Mouse (Mus musculus) limb, embryonic 15.5 days (tissue): ENCODE data around the gene Iffo2. TPM values are rescaled to one million over a fixed set of nuclear protein-coding genes. Genes with fewer than 3 reads are reported as not detected.

Source experiments
- ATAC-seq: fragments of 200-750 bp; cut with Nextera tagmentation; 2 replicates; pipeline ENCODE4 v1.8.0; 2017; ENCODE audit warnings: low read depth, moderate TSS enrichment; ENCODE audit not compliant: insufficient number of reproducible peaks, low FRiP score, low TSS enrichment
- H3K27ac ChIP-seq: fragments of 300-500 bp; sonication (generic); 2 replicates; pipeline ENCODE4 v1.5.1; 2015; ENCODE audit warnings: moderate library complexity, mild to moderate bottlenecking, inconsistent platforms
- H3K27me3 ChIP-seq: fragments of 300-500 bp; sonication (generic); 2 replicates; pipeline ENCODE4 v1.6.1; 2015; ENCODE audit warnings: inconsistent platforms
- H3K36me3 ChIP-seq: fragments of 300-500 bp; sonication (generic); 2 replicates; pipeline ENCODE4 v1.6.1; 2015; ENCODE audit warnings: inconsistent platforms
- H3K4me1 ChIP-seq: fragments of 300-500 bp; sonication (generic); 2 replicates; pipeline ENCODE4 v1.6.1; 2015; ENCODE audit warnings: inconsistent platforms
- H3K4me2 ChIP-seq: fragments of 300-500 bp; sonication (generic); 2 replicates; pipeline ENCODE4 v1.6.1; 2015; ENCODE audit warnings: mild to moderate bottlenecking, inconsistent platforms
- H3K4me3 ChIP-seq: fragments of 300-500 bp; sonication (generic); 2 replicates; pipeline ENCODE4 v1.5.1; 2015; ENCODE audit warnings: mild to moderate bottlenecking, inconsistent platforms
- H3K9ac ChIP-seq: fragments of 300-500 bp; sonication (generic); 2 replicates; pipeline ENCODE4 v1.6.1; 2015; ENCODE audit warnings: inconsistent platforms
- H3K9me3 ChIP-seq: fragments of 300-500 bp; sonication (generic); 2 replicates; pipeline ENCODE4 v1.6.1; 2016; ENCODE audit warnings: inconsistent platforms
- WGBS: fragments of 180-500 bp; shearing (Covaris S2); methylation state at CpG from one replicate; pipeline ENCODE4 v1.1.7; 2015; 5-methylcytosine and 5-hydroxymethylcytosine counted together
- polyA plus RNA-seq: library from polyadenylated mRNA; unstranded; fragments of >200 nt; fragmentation: Nextera tagmentation; extraction: Ambion mirVana; gene quantifications from 2 replicates; pipeline ENCODE4 v1.2.1, GENCODE M21; 2015

Gene Iffo2
- polyA plus RNA-seq, 1 experiment from 2014 or later: 3.6 TPM

DNA sequence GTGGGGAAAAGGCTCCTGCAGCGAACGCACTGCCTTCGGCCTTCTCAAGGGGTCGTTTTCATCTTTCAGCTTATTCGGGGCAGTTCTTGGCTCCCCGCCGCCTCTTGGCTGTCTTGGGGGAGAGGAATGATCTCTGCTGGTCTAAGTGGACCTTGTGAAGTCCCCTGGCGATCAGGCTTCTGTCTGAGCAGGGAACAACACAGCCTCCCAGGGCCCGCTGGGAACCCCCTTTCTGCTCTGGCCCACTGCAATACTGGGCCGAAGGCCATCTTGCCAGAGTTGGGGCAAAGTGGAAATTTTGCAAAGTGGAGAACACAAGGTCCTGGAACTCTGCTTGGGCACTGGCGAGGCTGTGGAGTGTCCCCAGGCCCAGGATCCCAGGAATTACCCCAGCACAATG is 54.4 kb downstream of the Iffo2 start:
- no peak for ATAC-seq
- no peak overlapping the region for H3K9ac ChIP-seq

DNA sequence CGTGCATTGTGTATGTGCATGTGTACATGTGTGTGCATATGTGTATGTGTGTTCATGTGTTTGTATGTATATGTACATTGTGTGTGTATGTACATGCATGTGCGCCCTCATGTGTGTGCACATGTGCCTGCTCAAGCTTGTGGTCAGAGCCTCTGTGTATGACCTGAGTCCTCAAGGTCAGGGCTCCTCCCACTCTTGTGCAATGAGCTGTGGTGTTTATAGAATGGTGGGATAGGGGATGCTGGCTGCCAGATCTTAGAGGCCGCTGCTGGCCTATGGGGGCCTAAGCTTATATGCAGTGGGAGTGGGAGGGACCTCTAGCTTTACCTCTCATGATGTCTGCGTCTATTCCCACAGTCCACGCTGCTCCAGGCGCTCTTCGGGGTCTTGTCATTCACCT is 55.4 kb downstream of the Iffo2 start:
- Histone ChIP-seq H3K27me3 (no peaks in the 10 kb centered on the region), H3K9me3 (no peaks in the 10 kb centered on the region), H3K4me1 (peaks cover 77% of the 10 kb centered on the region), H3K4me2 (no peak overlapping the region), H3K27ac (no peak overlapping the region), H3K4me3 (no peak overlapping the region), H3K36me3 (no peaks in the 10 kb centered on the region), H3K9ac (no peak overlapping the region)
- ATAC-seq: no peak
- WGBS: 89% methylated on average over 7 of the region's 7 CpGs

More for the DNA sequence above, 54.4 kb downstream of the Iffo2 start:
- Histone ChIP-seq H3K9me3 (no peaks in the 10 kb centered on the region), H3K36me3 (no peaks in the 10 kb centered on the region), H3K4me3 (no peak overlapping the region), H3K27me3 (no peaks in the 10 kb centered on the region), H3K4me2 (no peak overlapping the region), H3K4me1 (peaks cover 77% of the 10 kb centered on the region), H3K27ac (no peak overlapping the region)
- 81% methylated on average over 11 of the region's 11 CpGs for WGBS

DNA sequence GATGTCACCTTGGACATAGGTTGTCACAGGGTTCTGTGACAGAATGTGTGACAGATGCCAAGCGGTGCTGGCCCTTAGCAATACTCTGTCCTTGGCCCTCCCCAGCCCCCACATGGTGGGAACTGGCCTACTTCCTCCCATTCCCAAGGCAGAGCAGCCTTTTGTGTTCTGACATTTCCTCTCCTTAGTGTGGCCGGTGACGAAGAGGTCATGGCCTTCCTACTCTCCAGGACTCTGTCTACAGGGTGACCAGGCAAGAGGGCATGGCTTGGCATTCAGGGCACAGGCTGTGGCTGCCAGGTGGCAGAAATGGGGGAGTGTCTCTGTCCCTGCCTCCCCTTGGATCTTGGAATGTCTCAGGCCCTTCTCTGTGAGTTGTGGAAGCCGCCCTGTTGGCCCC is 57.0 kb downstream of the Iffo2 start:
- H3K4me3 ChIP-seq: no peak overlapping the region
- H3K36me3 ChIP-seq: no peaks in the 10 kb centered on the region
- no peaks in the 10 kb centered on the region for H3K9me3 ChIP-seq
- peaks cover 70% of the 10 kb centered on the region for H3K4me1 ChIP-seq
- WGBS: 75% methylated on average over 4 of the region's 4 CpGs
- peak overlapping the region; percentile 38 for H3K27ac ChIP-seq
- no peaks in the 10 kb centered on the region for H3K27me3 ChIP-seq
- H3K4me2 ChIP-seq: no peak overlapping the region
- no peak overlapping the region for H3K9ac ChIP-seq
- ATAC-seq: no peak

DNA sequence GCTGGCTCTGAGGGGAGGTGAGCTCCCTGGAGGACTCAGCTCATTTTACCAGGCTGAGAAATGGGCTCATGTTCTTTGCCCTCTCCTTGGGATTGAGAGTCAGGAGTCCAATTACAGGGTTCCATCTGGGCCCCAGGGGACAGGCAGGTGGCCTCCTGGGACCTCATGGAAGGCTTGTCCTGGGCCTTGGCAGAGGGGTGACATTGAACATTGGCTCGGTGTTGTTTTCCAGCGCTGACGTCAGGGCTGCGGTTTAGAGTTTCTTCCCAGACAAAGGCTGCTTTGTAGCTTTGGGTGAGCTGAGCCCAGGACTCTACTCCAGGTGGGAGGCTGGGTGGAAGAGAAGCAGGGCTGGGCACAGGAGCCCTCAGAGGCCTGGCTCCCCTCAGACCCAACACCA is 57.4 kb downstream of the Iffo2 start:
- Histone ChIP-seq H3K9ac (no peak overlapping the region), H3K36me3 (no peaks in the 10 kb centered on the region), H3K27ac (peak overlapping the region; percentile 38; the same call in 1 of the 2 replicates), H3K4me3 (no peak overlapping the region), H3K4me2 (no peak overlapping the region), H3K9me3 (no peaks in the 10 kb centered on the region), H3K27me3 (no peaks in the 10 kb centered on the region), H3K4me1 (peaks cover 70% of the 10 kb centered on the region)
- 62% methylated on average over 4 of the region's 4 CpGs for WGBS
- no peak for ATAC-seq

DNA sequence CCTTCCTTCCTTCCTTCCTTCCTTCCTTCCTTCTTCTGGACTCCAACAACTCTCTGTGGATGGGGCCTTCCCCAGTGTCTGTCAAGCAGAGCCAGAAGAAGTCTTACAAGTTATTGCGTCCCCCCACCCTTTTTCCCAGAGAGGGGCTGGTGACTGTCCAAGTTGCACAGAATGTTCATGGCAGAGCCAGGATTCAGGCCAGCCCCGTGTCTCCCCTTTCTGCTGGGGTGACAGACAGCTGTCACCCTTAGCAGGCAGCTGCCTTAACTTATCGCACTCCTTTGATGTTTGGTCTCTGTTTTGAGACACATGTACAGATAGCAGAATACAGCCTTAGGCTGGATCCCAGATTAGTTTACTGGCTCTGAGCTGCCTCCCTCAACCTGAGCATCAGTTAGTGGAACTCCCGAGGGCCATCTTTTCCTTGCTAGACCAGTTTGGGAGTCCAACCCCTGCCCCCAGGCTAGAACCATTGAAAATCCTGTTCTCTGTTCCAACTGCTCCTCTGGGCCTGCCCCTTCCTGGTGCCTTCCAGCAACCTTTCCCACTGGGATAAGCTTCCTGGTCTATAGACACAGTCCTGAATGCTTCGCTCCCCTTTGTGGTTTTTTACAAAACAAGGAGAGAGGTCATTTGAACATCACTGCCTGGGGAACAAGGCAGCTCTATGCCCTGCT is 59.1 kb downstream of the Iffo2 start:
- Histone ChIP-seq H3K27me3 (no peaks in the 10 kb centered on the region), H3K36me3 (no peaks in the 10 kb centered on the region), H3K9ac (no peak overlapping the region), H3K4me3 (no peak overlapping the region), H3K27ac (peak overlapping the region; percentile 43), H3K4me1 (peaks cover 69% of the 10 kb centered on the region), H3K4me2 (no peak overlapping the region), H3K9me3 (no peaks in the 10 kb centered on the region)
- 43% methylated on average over 5 of the region's 5 CpGs for WGBS
- no peak for ATAC-seq

DNA sequence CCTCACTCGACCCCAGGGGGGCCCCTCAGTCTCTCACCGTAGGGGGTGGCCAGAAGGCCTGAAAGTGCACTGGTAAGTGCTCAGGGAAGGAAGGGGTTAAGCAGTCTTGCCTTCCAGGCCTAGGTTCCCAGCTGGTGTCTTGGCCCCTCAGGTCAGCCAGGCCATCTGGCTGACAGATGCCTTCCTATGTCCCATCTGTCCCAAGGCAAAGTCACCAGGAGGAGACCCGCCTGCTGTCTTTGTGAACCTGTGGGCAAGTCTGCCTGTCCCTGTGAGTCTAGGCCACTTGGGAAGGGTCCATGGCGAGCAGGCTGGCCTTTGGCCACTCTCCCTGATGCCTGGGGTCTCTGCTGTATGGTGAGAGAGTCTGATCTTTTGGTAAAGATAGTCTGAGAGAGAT is 60.1 kb downstream of the Iffo2 start:
- Histone ChIP-seq H3K9me3 (no peaks in the 10 kb centered on the region), H3K4me3 (no peak overlapping the region), H3K36me3 (no peaks in the 10 kb centered on the region), H3K27me3 (no peaks in the 10 kb centered on the region), H3K4me2 (no peak overlapping the region), H3K27ac (no peak overlapping the region), H3K9ac (no peak overlapping the region), H3K4me1 (peaks cover 65% of the 10 kb centered on the region)
- ATAC-seq: no peak
- 38% methylated on average over 4 of the region's 4 CpGs for WGBS

DNA sequence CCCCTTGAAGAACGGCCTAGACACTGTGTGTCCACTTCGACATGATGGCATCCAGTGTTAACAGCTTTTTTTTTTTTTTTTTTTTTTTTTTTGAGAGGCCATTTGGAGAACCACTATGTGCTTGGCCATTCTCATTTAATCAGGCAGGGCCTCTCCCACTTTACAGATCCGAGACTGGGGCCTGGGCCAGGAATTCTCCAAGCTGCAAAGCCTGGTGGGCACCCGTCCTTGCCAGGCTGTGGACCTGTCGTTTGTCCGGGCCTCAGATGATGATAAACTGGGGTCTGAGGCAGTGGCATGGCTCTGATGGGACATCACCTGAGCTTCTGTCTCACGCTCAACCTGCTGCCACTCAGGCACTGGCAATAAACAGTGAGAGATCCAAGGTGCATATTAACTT is 62.5 kb downstream of the Iffo2 start:
- H3K9me3 ChIP-seq: no peaks in the 10 kb centered on the region
- 51% methylated on average over 7 of the region's 7 CpGs for WGBS
- H3K4me2 ChIP-seq: no peak overlapping the region
- no peak overlapping the region for H3K9ac ChIP-seq
- no peak overlapping the region for H3K27ac ChIP-seq
- no peaks in the 10 kb centered on the region for H3K27me3 ChIP-seq
- peaks cover 74% of the 10 kb centered on the region for H3K4me1 ChIP-seq
- H3K4me3 ChIP-seq: no peak overlapping the region
- H3K36me3 ChIP-seq: no peaks in the 10 kb centered on the region
- no peak for ATAC-seq

DNA sequence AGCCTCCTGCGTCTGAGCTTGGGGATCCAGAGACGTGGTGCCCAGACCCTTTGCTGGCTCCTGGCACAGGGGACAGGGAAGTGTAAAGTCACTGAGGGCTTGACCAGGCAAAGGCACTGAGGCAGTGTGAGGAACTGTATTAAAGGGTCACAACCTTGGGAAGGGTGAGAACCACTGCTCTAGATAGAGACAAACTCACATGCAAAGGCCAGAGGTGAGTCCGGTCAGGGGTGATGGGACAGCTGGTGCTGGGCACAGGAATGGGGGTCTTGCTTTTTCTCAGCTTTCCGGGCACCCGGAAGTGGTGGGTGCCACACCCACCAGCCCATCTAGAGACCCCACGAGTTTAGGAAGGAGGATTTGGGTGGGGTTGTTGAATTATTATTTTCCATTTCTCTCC is 63.0 kb downstream of the Iffo2 start:
- no peak for ATAC-seq
- no peak overlapping the region for H3K4me3 ChIP-seq
- peaks cover 74% of the 10 kb centered on the region for H3K4me1 ChIP-seq
- H3K9ac ChIP-seq: no peak overlapping the region
- H3K4me2 ChIP-seq: no peak overlapping the region
- WGBS: 54% methylated on average over 6 of the region's 6 CpGs
- no peaks in the 10 kb centered on the region for H3K27me3 ChIP-seq
- H3K9me3 ChIP-seq: no peaks in the 10 kb centered on the region
- H3K36me3 ChIP-seq: no peaks in the 10 kb centered on the region
- H3K27ac ChIP-seq: no peak overlapping the region

DNA sequence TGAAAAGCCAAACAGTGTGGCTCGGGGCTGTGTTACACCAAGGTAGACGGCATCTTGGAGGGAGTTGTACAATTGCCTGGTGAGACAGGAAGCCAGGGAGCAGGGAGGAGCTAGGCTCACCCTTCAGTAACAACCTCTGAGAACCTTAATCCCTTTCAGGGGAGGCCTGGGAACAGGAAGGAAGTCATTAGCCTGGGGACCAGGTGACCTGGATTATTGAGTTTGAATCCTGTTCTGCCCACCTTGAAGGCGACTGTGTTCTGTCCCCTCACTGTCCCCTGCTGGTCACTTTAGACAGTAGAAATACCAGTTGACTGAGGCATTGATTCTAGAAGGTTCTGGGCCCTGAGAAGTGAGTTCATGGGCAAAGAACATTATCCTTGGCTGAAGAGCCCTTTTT is 63.7 kb downstream of the Iffo2 start:
- Histone ChIP-seq H3K9ac (no peak overlapping the region), H3K36me3 (no peaks in the 10 kb centered on the region), H3K9me3 (no peaks in the 10 kb centered on the region), H3K4me2 (no peak overlapping the region), H3K4me3 (no peak overlapping the region), H3K27ac (peak overlapping the region; percentile 9; the same call in 1 of the 2 replicates), H3K27me3 (no peaks in the 10 kb centered on the region), H3K4me1 (peaks cover 80% of the 10 kb centered on the region)
- 24% methylated on average over 3 of the region's 3 CpGs for WGBS
- no peak for ATAC-seq

DNA sequence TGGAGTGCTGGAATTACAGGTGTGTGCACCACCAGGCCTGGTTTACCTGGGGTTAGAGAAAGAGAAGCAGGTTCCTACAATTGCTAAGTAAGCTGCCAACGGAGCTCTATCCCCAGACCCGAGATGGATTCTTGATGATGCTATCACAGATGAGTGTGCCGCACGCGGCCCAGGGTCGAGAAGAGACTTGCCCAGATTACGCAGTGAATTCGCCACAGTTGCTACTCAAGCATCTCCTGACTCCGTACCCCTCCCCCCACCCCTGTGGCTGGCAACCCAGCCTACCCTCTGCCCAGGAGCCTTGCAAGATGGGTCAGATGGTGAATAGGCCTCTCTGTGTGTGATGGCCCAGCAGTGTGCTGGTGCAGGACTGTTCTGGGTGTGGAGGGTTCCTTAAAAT is 66.4 kb downstream of the Iffo2 start:
- H3K4me3 ChIP-seq: no peak overlapping the region
- H3K27ac ChIP-seq: peak overlapping the region; percentile 92
- no peaks in the 10 kb centered on the region for H3K9me3 ChIP-seq
- H3K4me2 ChIP-seq: no peak overlapping the region
- no peaks in the 10 kb centered on the region for H3K36me3 ChIP-seq
- no peak for ATAC-seq
- H3K27me3 ChIP-seq: no peaks in the 10 kb centered on the region
- H3K4me1 ChIP-seq: peaks cover 84% of the 10 kb centered on the region
- H3K9ac ChIP-seq: no peak overlapping the region
- 26% methylated on average over 9 of the region's 9 CpGs for WGBS

DNA sequence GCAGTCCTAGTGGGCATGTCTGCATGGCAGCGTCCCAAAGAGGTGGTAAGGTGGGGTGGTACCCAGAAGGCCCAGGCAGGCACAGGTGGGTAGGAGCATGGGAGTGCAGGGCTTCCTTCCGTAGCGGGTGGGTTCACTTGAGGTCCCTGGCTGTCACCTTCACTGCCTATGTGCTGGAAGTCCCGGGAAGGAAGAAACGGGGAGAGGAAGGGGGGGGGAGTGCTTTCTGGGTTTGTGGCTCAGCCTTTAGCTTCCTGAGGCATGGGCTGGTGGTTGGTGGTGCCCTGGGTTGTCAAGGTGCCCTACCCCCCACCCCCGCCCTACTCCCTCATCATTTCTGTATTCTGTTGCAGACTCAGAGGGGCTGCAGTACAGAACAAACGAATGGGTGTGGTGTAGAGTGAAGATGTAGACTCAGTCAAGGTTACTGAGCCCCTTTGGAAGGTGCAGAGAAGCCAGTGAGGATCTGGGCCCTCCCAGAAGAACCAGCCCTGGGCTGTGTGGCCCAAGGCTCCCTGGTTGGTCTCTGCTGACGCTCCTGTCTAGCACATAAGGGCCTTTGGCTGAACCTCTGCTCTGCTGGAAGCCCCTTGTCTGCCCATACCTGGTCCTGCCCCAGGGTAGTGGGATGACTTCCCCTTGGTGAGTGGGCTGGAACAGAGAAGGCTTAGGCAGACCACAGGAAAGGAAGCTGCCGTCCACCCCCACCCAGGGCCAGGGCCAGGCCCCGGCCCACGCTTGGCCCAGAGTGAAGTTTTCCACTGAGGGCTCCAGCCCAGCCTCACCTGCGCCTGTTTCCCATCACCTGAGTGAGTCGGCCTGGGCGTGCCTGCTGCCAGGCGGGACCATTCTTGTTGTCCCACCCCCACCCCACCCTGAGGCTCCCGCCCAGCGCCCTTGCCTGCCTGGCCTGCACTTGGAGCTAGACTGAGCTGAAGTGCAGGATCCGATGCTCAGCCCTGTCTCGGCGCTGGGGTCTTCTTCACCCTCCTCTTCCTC is 67.2 kb downstream of the Iffo2 start:
- Histone ChIP-seq H3K9me3 (no peaks in the 10 kb centered on the region), H3K9ac (no peak overlapping the region)

DNA sequence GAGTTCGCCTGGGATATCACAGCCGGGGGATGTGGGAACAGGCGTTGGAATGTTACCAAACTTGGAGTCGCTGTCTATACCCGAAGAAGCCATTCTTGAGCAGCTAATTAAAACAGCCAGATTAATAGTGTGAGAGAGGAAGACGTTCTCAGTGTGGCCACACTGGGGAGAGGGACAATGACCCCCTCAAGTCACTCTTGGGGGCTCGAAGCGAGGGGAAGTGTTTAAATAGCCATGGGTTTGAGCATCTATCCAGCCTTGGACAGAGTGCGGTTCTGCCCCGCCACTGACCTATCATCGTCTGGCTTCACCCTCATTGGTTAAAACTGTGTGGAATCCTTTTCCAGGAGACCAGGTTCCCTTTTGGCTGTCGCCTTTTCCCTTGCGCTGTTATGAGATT is 68.0 kb downstream of the Iffo2 start:
- no peak for ATAC-seq
- Histone ChIP-seq H3K9ac (no peak overlapping the region), H3K4me2 (peak overlapping the region; percentile 47), H3K36me3 (no peaks in the 10 kb centered on the region), H3K4me3 (peak overlapping the region; percentile 21), H3K27ac (peak overlapping the region; percentile 92), H3K27me3 (no peaks in the 10 kb centered on the region), H3K9me3 (no peaks in the 10 kb centered on the region), H3K4me1 (peaks cover 86% of the 10 kb centered on the region)
- 16% methylated on average over 13 of the region's 13 CpGs for WGBS

More for the DNA sequence above, 67.2 kb downstream of the Iffo2 start:
- WGBS: 29% methylated on average over 20 of the region's 20 CpGs
- no peak for ATAC-seq
- Histone ChIP-seq H3K36me3 (no peaks in the 10 kb centered on the region), H3K27ac (peak overlapping the region; percentile 92), H3K27me3 (no peaks in the 10 kb centered on the region), H3K4me2 (peak overlapping the region; percentile 47), H3K4me3 (no peak overlapping the region), H3K4me1 (peaks cover 86% of the 10 kb centered on the region)
